In genomic region chr1:74882828-74883227, GRCm38 (mm10) we compare ENCODE assay signal across 7 mouse cellular contexts. TPM values are rescaled to one million over a fixed set of nuclear protein-coding genes. Genes with fewer than 3 reads are reported as not detected.
DNase-seq lines count a peak whose midpoint lies in the region; ATAC-seq lines count a peak whose summit lies in the region.

No protein-coding gene starts in this region.

- ATAC-seq in liver, embryonic 13.5 days (ENCODE audit: low read depth): no peak
- ATAC-seq in forebrain, embryonic 14.5 days: no peak
- no peak for ATAC-seq in neural tube, embryonic 14.5 days (ENCODE audit: low read depth)

- no peak overlapping the region for H3K9ac ChIP-seq in liver, embryonic 13.5 days
- no peak overlapping the region for H3K9ac ChIP-seq in forebrain, embryonic 14.5 days (ENCODE audit: low read length)
- H3K9ac ChIP-seq in neural tube, embryonic 14.5 days (replicated peaks; ENCODE audit: low read depth, low read length): no peak overlapping the region

- H3K27me3 ChIP-seq in liver, embryonic 13.5 days: peaks cover 92% of the 10 kb centered on the region
- H3K27me3 ChIP-seq in forebrain, embryonic 14.5 days (replicated peaks; ENCODE audit: control insufficient read depth, insufficient read depth, low read length): peaks cover 85% of the 10 kb centered on the region
- peaks cover 100% of the 10 kb centered on the region for H3K27me3 ChIP-seq in limb, embryonic 10.5 days (ENCODE audit: low read depth, poor library complexity, severe bottlenecking)
- H3K27me3 ChIP-seq in neural tube, embryonic 14.5 days (ENCODE audit: control insufficient read depth, insufficient read depth, low read length): peaks cover 51% of the 10 kb centered on the region

- H3K4me2 ChIP-seq in liver, embryonic 13.5 days: no peak overlapping the region
- peak overlapping the region; percentile 52; the same call in 1 of the 2 replicates for H3K4me2 ChIP-seq in forebrain, embryonic 14.5 days (ENCODE audit: low read length)
- H3K4me2 ChIP-seq in neural tube, embryonic 14.5 days (ENCODE audit: low read depth, low read length): peak overlapping the region; percentile 61; the same call in 1 of the 2 replicates

- no peaks in the 10 kb centered on the region; the same call in 1 of the 2 replicates for H3K4me1 ChIP-seq in liver, embryonic 13.5 days (replicated peaks)
- peaks cover 6% of the 10 kb centered on the region; the same call in 1 of the 2 replicates for H3K4me1 ChIP-seq in forebrain, embryonic 14.5 days (ENCODE audit: control insufficient read depth, insufficient read depth, low read length)
- H3K4me1 ChIP-seq in limb, embryonic 10.5 days: peaks cover 27% of the 10 kb centered on the region
- peaks cover 21% of the 10 kb centered on the region for H3K4me1 ChIP-seq in neural tube, embryonic 14.5 days (ENCODE audit: control insufficient read depth, insufficient read depth, low read length)

- DNase-seq in liver, embryonic 13.5 days: no peak
- DNase-seq in liver: no peak
- no peak for DNase-seq in forebrain, embryonic 14.5 days (ENCODE audit: low spot score)
- peak; percentile 50 for DNase-seq in limb, embryonic 10.5 days (ENCODE audit: low spot score)
- no peak for DNase-seq in adrenal gland, adult 2 months
- no peak for DNase-seq in left cerebral cortex, adult 8-10 months (ENCODE audit: low spot score in 2 of 2)

- H3K9me3 ChIP-seq in liver, embryonic 13.5 days (replicated peaks): no peaks in the 10 kb centered on the region
- H3K9me3 ChIP-seq in forebrain, embryonic 14.5 days (replicated peaks; ENCODE audit: control insufficient read depth, low read length): no peaks in the 10 kb centered on the region
- no peaks in the 10 kb centered on the region for H3K9me3 ChIP-seq in limb, embryonic 10.5 days (replicated peaks)
- no peaks in the 10 kb centered on the region for H3K9me3 ChIP-seq in neural tube, embryonic 14.5 days (ENCODE audit: control insufficient read depth, low read length)

- 0 out of 2 replicates have a peak overlapping the region, but pooled peaks have one; percentile 14 for H3K4me3 ChIP-seq in liver, embryonic 13.5 days (replicated peaks)
- 0 out of 2 replicates have a peak overlapping the region, but pooled peaks have one; percentile 31 for H3K4me3 ChIP-seq in forebrain, embryonic 14.5 days (ENCODE audit: low read depth, low read length)
- peak overlapping the region; percentile 42; the same call in 1 of the 2 replicates for H3K4me3 ChIP-seq in limb, embryonic 10.5 days
- no peak overlapping the region; the same call in 1 of the 2 replicates for H3K4me3 ChIP-seq in neural tube, embryonic 14.5 days (ENCODE audit: low read depth, low read length)

- H3K36me3 ChIP-seq in liver, embryonic 13.5 days: no peaks in the 10 kb centered on the region
- H3K36me3 ChIP-seq in forebrain, embryonic 14.5 days (ENCODE audit: control insufficient read depth, insufficient read depth, low read length): no peaks in the 10 kb centered on the region
- no peaks in the 10 kb centered on the region for H3K36me3 ChIP-seq in limb, embryonic 10.5 days
- no peaks in the 10 kb centered on the region for H3K36me3 ChIP-seq in neural tube, embryonic 14.5 days (ENCODE audit: control insufficient read depth, insufficient read depth, low read length)

- 3% methylated on average over 8 of the region's 8 CpGs for whole genome bisulfite sequencing in liver, embryonic 13.5 days (ENCODE audit: insufficient replicate concordance)
- 3% methylated on average over 8 of the region's 8 CpGs for WGBS in forebrain, embryonic 14.5 days
- 2% methylated on average over 8 of the region's 8 CpGs for WGBS in limb, embryonic 10.5 days
- WGBS in neural tube, embryonic 14.5 days: 3% methylated on average over 8 of the region's 8 CpGs

- no peak overlapping the region for H3K27ac ChIP-seq in liver, embryonic 13.5 days
- no peak overlapping the region for H3K27ac ChIP-seq in forebrain, embryonic 14.5 days (ENCODE audit: low read depth, low read length)
- no peak overlapping the region for H3K27ac ChIP-seq in limb, embryonic 10.5 days
- H3K27ac ChIP-seq in neural tube, embryonic 14.5 days (ENCODE audit: low read depth, low read length): no peak overlapping the region

RNA-seq across cellular contexts. Expression of gene Fev, which starts 2.4 kb away (rescaled TPM):
- polyA plus RNA-seq in liver, embryonic 13.5 days (2015; fragmentation: Nextera tagmentation; extraction: Ambion mirVana): 0.06 and 0.07 TPM in 2 replicates
- polyA plus RNA-seq in forebrain, embryonic 14.5 days (2014; fragmentation: Nextera tagmentation; extraction: Ambion mirVana): not detected in 2 replicates
- polyA plus RNA-seq in limb, embryonic 10.5 days (2016; fragmentation: Nextera tagmentation; extraction: Ambion mirVana): not detected in 2 replicates
- polyA plus RNA-seq in neural tube, embryonic 14.5 days (2014; fragmentation: Nextera tagmentation; extraction: Ambion mirVana): not detected in 2 replicates
- 1 to 10 TPM; 1.3 to 2.0 TPM for total RNA-seq in adrenal gland, adult 2 months (2021)
- polyA plus RNA-seq in adrenal gland, adult 2 months (2012; rRNA removed): 1.8 and 3.1 TPM in 2 replicates
- under 1 TPM in 1 of 4 experiments, not detected in 3; 0.37 TPM for total RNA-seq in left cerebral cortex, adult 8-10 months (2022)

RNA-seq across cellular contexts. Expression of gene Cryba2, which starts 10.1 kb away (rescaled TPM):
- polyA plus RNA-seq in liver, embryonic 13.5 days (2015; fragmentation: Nextera tagmentation; extraction: Ambion mirVana): not detected in 2 replicates
- polyA plus RNA-seq in forebrain, embryonic 14.5 days (2014; fragmentation: Nextera tagmentation; extraction: Ambion mirVana): not detected in 2 replicates
- polyA plus RNA-seq in limb, embryonic 10.5 days (2016; fragmentation: Nextera tagmentation; extraction: Ambion mirVana): not detected in 2 replicates
- 0.40 and 1.7 TPM in 2 replicates for polyA plus RNA-seq in neural tube, embryonic 14.5 days (2014; fragmentation: Nextera tagmentation; extraction: Ambion mirVana)
- 1 to 10 TPM in 1 of 2 experiments, under 1 TPM in 1; 0.52 to 1.8 TPM for total RNA-seq in adrenal gland, adult 2 months (2021)
- polyA plus RNA-seq in adrenal gland, adult 2 months (2012; rRNA removed): 0.55 and 0.85 TPM in 2 replicates
- total RNA-seq in left cerebral cortex, adult 8-10 months (2022): under 1 TPM in 1 of 4 experiments, not detected in 3; 0.58 TPM

RNA-seq across cellular contexts. Expression of gene Cdk5r2, which starts 28.1 kb away (rescaled TPM):
- not detected in 2 replicates for polyA plus RNA-seq in liver, embryonic 13.5 days (2015; fragmentation: Nextera tagmentation; extraction: Ambion mirVana)
- polyA plus RNA-seq in forebrain, embryonic 14.5 days (2014; fragmentation: Nextera tagmentation; extraction: Ambion mirVana): 4.5 and 5.3 TPM in 2 replicates
- not detected in 2 replicates for polyA plus RNA-seq in limb, embryonic 10.5 days (2016; fragmentation: Nextera tagmentation; extraction: Ambion mirVana)
- 14.4 and 19.6 TPM in 2 replicates for polyA plus RNA-seq in neural tube, embryonic 14.5 days (2014; fragmentation: Nextera tagmentation; extraction: Ambion mirVana)
- total RNA-seq in adrenal gland, adult 2 months (2021): 1 to 10 TPM; 3.1 to 4.6 TPM
- 8.7 and 11.6 TPM in 2 replicates for polyA plus RNA-seq in adrenal gland, adult 2 months (2012; rRNA removed)
- total RNA-seq in left cerebral cortex, adult 8-10 months (2022): 100 to 1,000 TPM; 264 to 303 (median 291) TPM

RNA-seq across cellular contexts. Expression of gene Cfap65, which starts 52.6 kb away (rescaled TPM):
- polyA plus RNA-seq in liver, embryonic 13.5 days (2015; fragmentation: Nextera tagmentation; extraction: Ambion mirVana): not detected in 2 replicates
- 0.29 and 0.68 TPM in 2 replicates for polyA plus RNA-seq in forebrain, embryonic 14.5 days (2014; fragmentation: Nextera tagmentation; extraction: Ambion mirVana)
- polyA plus RNA-seq in limb, embryonic 10.5 days (2016; fragmentation: Nextera tagmentation; extraction: Ambion mirVana): not detected in 2 replicates
- polyA plus RNA-seq in neural tube, embryonic 14.5 days (2014; fragmentation: Nextera tagmentation; extraction: Ambion mirVana): 0.26 and 0.74 TPM in 2 replicates
- under 1 TPM in 1 of 2 experiments, not detected in 1; 0.07 TPM for total RNA-seq in adrenal gland, adult 2 months (2021)
- polyA plus RNA-seq in adrenal gland, adult 2 months (2012; rRNA removed): 0.02 and 0.04 TPM in 2 replicates
- 1 to 10 TPM; 2.6 to 4.8 (median 3.8) TPM for total RNA-seq in left cerebral cortex, adult 8-10 months (2022)
